Mouse (Mus musculus) left cerebral cortex, adult 8-10 months (tissue): ENCODE results near the gene Cabs1. TPM values are rescaled to one million over a fixed set of nuclear protein-coding genes. Genes with fewer than 3 reads are reported as not detected.

Source experiments
- DNase-seq, 2 experiments: peaks; one replicate each; pipeline ENCODE4 v3.0.0; 2022; ENCODE audit warnings: low spot score in 2 of 2
- total RNA-seq, 4 experiments: library from RNA; stranded (reverse); gene quantifications; 2 replicates each; pipeline ENCODE4 v1.2.4; 2022

Cabs1 gene
- not detected for total RNA-seq

- DNase-seq, result no peak
Measured at GRCm38 (mm10) chr5:87979139-87979538, at the start of gene Cabs1. Gene Cabs1 (plus strand): TSS chr5:87979439.

GRCm38 (mm10) chr5:87931603-87932002 is 47.6 kb upstream of the Cabs1 start:
- DNase-seq, result no peak

GRCm38 (mm10) chr5:87940752-87941151 is 38.5 kb upstream of the Cabs1 start:
- DNase-seq, result no peak

- DNase-seq, result no peak
Measured at GRCm38 (mm10) chr5:87942515-87942914, 36.7 kb upstream of the Cabs1 start.

- DNase-seq, result no peak
Measured at GRCm38 (mm10) chr5:87951836-87952235, 27.4 kb upstream of the Cabs1 start.

- DNase-seq, result no peak
Measured at GRCm38 (mm10) chr5:87969201-87969600, 10.0 kb upstream of the Cabs1 start, which contains the start of the genes 2310003L06Rik and Gm28434. Gene 2310003L06Rik (plus strand): TSS chr5:87969459. Gene Gm28434 (plus strand): TSS chr5:87969517.

GRCm38 (mm10) chr5:87982468-87983214 is 3.4 kb downstream of the Cabs1 start:
- DNase-seq, result no peak

- no peak for DNase-seq
Measured at GRCm38 (mm10) chr5:88002249-88002648, 23.0 kb downstream of the Cabs1 start, which contains the start of gene Smr3a. Gene Smr3a (plus strand): TSS chr5:88002549.

- DNase-seq, result no peak
Measured at GRCm38 (mm10) chr5:88005241-88005640, 26.0 kb downstream of the Cabs1 start.

Other genes with a start within 250 kb of the Cabs1 start
- not detected for gene Csn1s2a, start 204.9 kb upstream of the Cabs1 start, total RNA-seq
- not detected for gene Csn1s2b, start 171.4 kb upstream of the Cabs1 start, total RNA-seq
- gene Prr27, start 153.8 kb upstream of the Cabs1 start, total RNA-seq, result not detected
- not detected for gene Odam, start 94.4 kb upstream of the Cabs1 start, total RNA-seq
- gene Csn3, start 53.9 kb upstream of the Cabs1 start, total RNA-seq, result not detected
- gene 2310003L06Rik, start 10.0 kb upstream of the Cabs1 start, total RNA-seq, result not detected
- gene Gm28434, start 9.9 kb upstream of the Cabs1 start, total RNA-seq, result not detected
- gene Smr3a, start 23.1 kb downstream of the Cabs1 start, total RNA-seq, result not detected
- gene Smr2, start 107.1 kb downstream of the Cabs1 start, total RNA-seq, result not detected
- not detected for gene Gm11116, start 132.1 kb downstream of the Cabs1 start, total RNA-seq
- gene Gm11115, start 174.7 kb downstream of the Cabs1 start, total RNA-seq, result not detected